ENCODE assay signal across 12 mouse cellular contexts in genomic region chr2:30654582-30654981, GRCm38 (mm10). TPM values are rescaled to one million over a fixed set of nuclear protein-coding genes. Genes with fewer than 3 reads are reported as not detected.
DNase-seq lines count a peak whose midpoint lies in the region; ATAC-seq and TF ChIP-seq lines count a peak whose summit lies in the region.
"Had no signal": no experiment of that assay in that cellular context is flagged by ENCODE, and none has a peak within 500 bp of the region (broad histone marks: within the 10 kb centered on the region; RNA-seq: fewer than 3 reads in every experiment).

No protein-coding gene starts in this region.

- no peak for DNase-seq in heart, postnatal 0 days (ENCODE audit: low spot score)
- no peak for DNase-seq in heart, adult 9 months (ENCODE audit: low spot score in 2 of 2)
- no peak for DNase-seq in forebrain, postnatal 0 days
- peak; percentile 68 for DNase-seq in kidney, postnatal 14 days
- no peak for DNase-seq in frontal cortex, postnatal 25 days (ENCODE audit: low spot score in 2 of 2)
- no peak for DNase-seq in urinary bladder, adult 18-20 months (ENCODE audit: low spot score in 2 of 2)
- DNase-seq in thymus, postnatal 4 days, result no peak
- DNase-seq: layer of hippocampus, postnatal 36 days had no signal

- no peak overlapping the region for H3K4me2 ChIP-seq in heart, postnatal 0 days (ENCODE audit: low read depth, low read length)
- no peak overlapping the region for H3K4me2 ChIP-seq in forebrain, postnatal 0 days (ENCODE audit: low read depth)
- H3K4me2 ChIP-seq in neural tube, embryonic 14.5 days (ENCODE audit: low read depth, low read length), result no peak overlapping the region
- H3K4me2 ChIP-seq: lung, embryonic 15.5 days; stomach, embryonic 15.5 days had no signal

- WGBS in heart, postnatal 0 days, result 76% methylated on average over 6 of the region's 6 CpGs
- 65% methylated on average over 6 of the region's 6 CpGs for WGBS in forebrain, postnatal 0 days
- WGBS in neural tube, embryonic 14.5 days, result 63% methylated on average over 6 of the region's 6 CpGs

- no peak for ATAC-seq in heart, postnatal 0 days (ENCODE audit: insufficient read depth, low read depth)
- ATAC-seq in forebrain, postnatal 0 days, result no peak
- no peak for ATAC-seq in neural tube, embryonic 14.5 days (ENCODE audit: low read depth)

- no peaks in the 10 kb centered on the region for H3K36me3 ChIP-seq in heart, postnatal 0 days (replicated peaks; ENCODE audit: control insufficient read depth, insufficient read depth, low read length)
- no peaks in the 10 kb centered on the region for H3K36me3 ChIP-seq in forebrain, postnatal 0 days (ENCODE audit: insufficient read depth)
- no peaks in the 10 kb centered on the region for H3K36me3 ChIP-seq in neural tube, embryonic 14.5 days (ENCODE audit: control insufficient read depth, insufficient read depth, low read length)
- H3K36me3 ChIP-seq: lung, embryonic 15.5 days; stomach, embryonic 15.5 days had no signal

- no peaks in the 10 kb centered on the region for H3K27me3 ChIP-seq in heart, postnatal 0 days (ENCODE audit: control insufficient read depth, insufficient read depth, low read length)
- H3K27me3 ChIP-seq in forebrain, postnatal 0 days (ENCODE audit: insufficient read depth, low read length), result no peaks in the 10 kb centered on the region
- no peaks in the 10 kb centered on the region for H3K27me3 ChIP-seq in neural tube, embryonic 14.5 days (ENCODE audit: control insufficient read depth, insufficient read depth, low read length)
- H3K27me3 ChIP-seq: CH12.LX; lung, embryonic 15.5 days; stomach, embryonic 15.5 days had no signal

- 0 out of 2 replicates have a peak overlapping the region, but pooled peaks have one; percentile 8 for H3K27ac ChIP-seq in heart, postnatal 0 days (ENCODE audit: low read depth)
- peak overlapping the region; percentile 31; the same call in 1 of the 2 replicates for H3K27ac ChIP-seq in forebrain, postnatal 0 days (ENCODE audit: low read depth, low read length)
- peak overlapping the region; percentile 52; the same call in 1 of the 2 replicates for H3K27ac ChIP-seq in neural tube, embryonic 14.5 days (ENCODE audit: low read depth, low read length)
- H3K27ac ChIP-seq: lung, embryonic 15.5 days had no signal

- peaks cover 51% of the 10 kb centered on the region for H3K4me1 ChIP-seq in heart, postnatal 0 days (ENCODE audit: control insufficient read depth, insufficient read depth)
- peaks cover 52% of the 10 kb centered on the region for H3K4me1 ChIP-seq in forebrain, postnatal 0 days (ENCODE audit: insufficient read depth)
- H3K4me1 ChIP-seq in neural tube, embryonic 14.5 days (ENCODE audit: control insufficient read depth, insufficient read depth, low read length), result peaks cover 63% of the 10 kb centered on the region

- no peak overlapping the region for H3K9ac ChIP-seq in heart, postnatal 0 days (replicated peaks; ENCODE audit: low read depth, low read length)
- H3K9ac ChIP-seq in forebrain, postnatal 0 days, result no peak overlapping the region
- H3K9ac ChIP-seq in neural tube, embryonic 14.5 days (replicated peaks; ENCODE audit: low read depth, low read length), result no peak overlapping the region
- H3K9ac ChIP-seq: lung, embryonic 15.5 days; stomach, embryonic 15.5 days had no signal

- no peaks in the 10 kb centered on the region for H3K9me3 ChIP-seq in heart, postnatal 0 days (replicated peaks; ENCODE audit: control insufficient read depth, low read length)
- no peaks in the 10 kb centered on the region for H3K9me3 ChIP-seq in forebrain, postnatal 0 days (ENCODE audit: low read length)
- H3K9me3 ChIP-seq in neural tube, embryonic 14.5 days (ENCODE audit: control insufficient read depth, low read length), result no peaks in the 10 kb centered on the region
- H3K9me3 ChIP-seq: lung, embryonic 15.5 days; stomach, embryonic 15.5 days had no signal

- TF ChIP-seq CTCF in heart, postnatal 0 days (IDR thresholded peaks at IDR 0.05; ENCODE audit: low read depth), result no peak
- no peak for TF ChIP-seq CTCF in forebrain, postnatal 0 days (IDR thresholded peaks at IDR 0.05; ENCODE audit: low read depth)

- TF ChIP-seq EP300 in heart, postnatal 0 days (IDR thresholded peaks at IDR 0.05; ENCODE audit: low read depth), result no peak

- H3K4me3 ChIP-seq in heart, postnatal 0 days (ENCODE audit: low read depth, low read length), result no peak overlapping the region
- H3K4me3 ChIP-seq in forebrain, postnatal 0 days (ENCODE audit: low read depth, low read length), result no peak overlapping the region
- H3K4me3 ChIP-seq in neural tube, embryonic 14.5 days (ENCODE audit: low read depth, low read length), result no peak overlapping the region
- H3K4me3 ChIP-seq: lung, embryonic 15.5 days; stomach, embryonic 15.5 days had no signal

RNA-seq across cellular contexts. Expression of gene Cstad, which starts 59.7 kb away (rescaled TPM):
- total RNA-seq in heart, postnatal 0 days (2014; rRNA removed; ENCODE audit: low replicate concordance), result not detected in 2 replicates
- 3.1 and 3.6 TPM in 2 replicates for polyA plus RNA-seq in heart, postnatal 0 days (2015; fragmentation: Nextera tagmentation; extraction: Ambion mirVana)
- 3.8 and 4.1 TPM in 2 replicates for total RNA-seq in forebrain, postnatal 0 days (2014; rRNA removed)
- polyA plus RNA-seq in forebrain, postnatal 0 days (2015; fragmentation: Nextera tagmentation; extraction: Ambion mirVana), result 0.65 and 1.2 TPM in 2 replicates
- polyA plus RNA-seq in neural tube, embryonic 14.5 days (2014; fragmentation: Nextera tagmentation; extraction: Ambion mirVana), result 1.2 and 1.3 TPM in 2 replicates
